Mouse (Mus musculus) thymus, postnatal 36 days (tissue): ENCODE results near the gene Slc39a9.

Experiments
- DNase-seq, 2 experiments: peaks; one replicate each; pipeline ENCODE4 v3.0.0; 2022; ENCODE audit warnings: mixed read lengths in 2 of 2

The Slc39a9 gene

DNA sequence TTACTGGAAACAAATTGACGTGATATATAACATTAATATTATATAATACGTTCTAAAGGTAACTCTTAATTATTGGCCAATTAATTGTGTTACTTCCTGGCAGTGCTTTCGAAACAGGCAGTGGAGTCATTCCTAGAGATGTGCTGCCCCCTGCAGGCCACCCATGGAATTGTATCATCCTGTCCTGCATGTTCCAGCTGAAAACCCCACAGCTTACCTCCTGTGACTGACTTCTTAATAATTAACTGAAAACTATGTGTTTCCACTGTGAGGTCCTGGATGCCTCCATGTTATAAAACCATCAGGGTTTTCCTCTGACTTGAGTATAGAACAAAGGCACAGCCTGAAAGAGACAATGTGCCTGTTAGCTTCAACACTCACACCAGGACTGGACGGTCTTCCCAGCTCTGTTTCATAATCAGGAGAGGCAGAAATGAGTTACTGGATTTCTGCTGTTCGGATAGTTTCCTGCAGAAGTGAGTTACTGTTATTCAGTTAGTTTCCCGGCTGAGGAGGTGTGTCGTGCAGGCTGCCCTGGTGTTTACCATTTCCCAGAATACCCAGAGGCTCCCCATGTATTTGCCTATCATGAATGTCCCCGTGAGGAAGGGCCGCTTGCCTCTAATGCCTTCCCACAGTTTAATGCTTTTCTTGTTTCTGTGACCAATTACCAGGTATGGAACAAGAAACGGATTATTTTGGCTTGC, 81.3 kb downstream of the Slc39a9 start:
- peak; percentile 71 to 78 for DNase-seq

DNA sequence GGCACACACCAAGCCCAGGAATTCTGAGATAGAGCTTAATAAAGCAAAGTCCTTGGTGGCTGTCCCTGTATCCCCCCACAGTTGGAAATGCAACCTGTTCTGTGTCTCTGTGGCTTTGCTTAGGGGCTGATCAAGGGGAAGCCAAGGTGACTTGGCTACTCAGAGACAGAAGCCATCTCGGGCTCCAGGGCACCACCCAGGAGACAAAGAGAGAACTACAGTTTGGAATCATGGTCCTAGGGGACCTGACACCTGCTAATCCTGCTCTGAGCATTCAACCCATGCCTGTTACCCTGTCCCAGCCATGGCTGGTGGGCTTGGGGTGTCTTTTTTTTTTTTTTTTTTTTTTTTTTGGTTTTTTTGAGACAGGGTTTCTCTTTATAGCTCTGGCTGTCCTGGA, 84.5 kb downstream of the Slc39a9 start:
- DNase-seq, result peak in 1 of 2 experiments; percentile 19

DNA sequence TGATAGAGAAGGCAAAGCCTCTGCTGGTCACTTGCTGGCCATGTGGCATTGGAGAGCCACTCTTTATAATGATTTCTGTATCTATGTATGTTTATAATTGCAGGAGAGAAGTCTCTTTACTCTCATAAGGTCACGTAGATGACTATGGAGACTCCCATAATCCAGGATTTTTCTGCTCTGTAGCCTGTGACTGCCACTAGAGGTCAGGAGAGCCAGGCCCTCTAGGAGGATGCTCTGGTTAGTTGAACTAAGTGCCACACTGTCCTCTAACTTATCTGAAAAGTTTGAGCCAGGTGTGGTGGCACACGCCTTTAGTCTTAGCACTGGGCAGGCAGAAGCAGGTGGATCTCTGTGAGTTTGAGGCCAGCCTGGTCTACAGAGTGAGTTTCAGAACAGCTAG, 85.1 kb downstream of the Slc39a9 start:
- DNase-seq, result no peak

DNA sequence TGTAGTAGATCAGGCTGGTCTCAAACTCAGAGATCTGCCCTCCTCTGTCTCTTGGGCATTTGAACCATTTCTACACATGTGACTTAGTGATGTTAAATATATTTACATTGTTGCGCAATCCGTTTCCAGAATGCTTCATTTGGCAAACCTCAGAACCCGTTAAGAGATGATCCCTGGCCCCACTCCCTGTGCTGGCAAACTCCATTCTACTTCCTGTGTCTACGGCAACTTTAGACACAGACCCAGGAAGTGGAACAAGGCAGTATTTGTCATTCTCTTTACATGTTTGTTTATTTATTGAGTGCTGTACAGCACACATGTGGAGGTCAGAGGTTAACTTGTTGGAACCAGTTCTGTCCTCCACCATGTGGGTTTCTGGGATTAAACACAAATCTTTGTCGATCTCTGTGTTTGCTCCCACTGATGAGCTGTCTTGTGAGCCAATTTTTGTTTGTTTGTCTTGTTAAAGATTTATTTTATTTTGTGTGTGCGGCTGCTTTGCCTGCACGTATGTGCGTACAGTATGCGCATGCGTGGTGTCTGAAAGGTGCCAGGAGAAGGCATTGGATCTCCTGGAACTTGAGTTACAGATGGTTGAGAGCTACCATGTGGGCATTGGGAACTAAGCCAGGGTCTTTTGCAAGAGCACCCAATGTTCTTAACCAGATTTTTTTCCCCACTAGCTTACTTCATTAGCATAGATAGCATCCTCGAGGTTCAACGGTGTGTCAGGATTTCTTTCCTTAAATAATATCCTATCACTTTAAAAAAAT, 86.3 kb downstream of the Slc39a9 start:
- no peak for DNase-seq

DNA sequence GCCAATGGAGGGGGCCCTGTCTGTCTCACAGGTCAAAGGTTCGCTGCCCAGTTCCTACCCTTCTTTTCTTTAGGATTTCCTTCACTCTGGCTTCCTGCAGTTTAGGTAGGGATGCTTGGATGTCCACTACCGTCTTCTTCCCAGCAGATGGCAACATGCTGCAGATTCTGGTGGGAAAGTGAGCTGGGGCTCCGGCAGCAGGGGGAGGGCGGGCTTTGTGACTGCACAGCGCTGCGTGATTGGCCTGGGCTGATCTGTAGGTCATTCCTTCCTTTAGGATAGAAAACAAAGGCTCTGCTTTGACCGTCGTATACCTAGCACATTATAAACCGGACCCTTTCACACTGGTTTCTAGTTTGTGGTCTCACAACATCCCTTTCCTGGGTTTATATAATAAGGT, 86.9 kb downstream of the Slc39a9 start:
- DNase-seq, result peak; percentile 29 to 47
